Mouse (Mus musculus): ENCODE measurements at regions not wholly inside any gene's neighbourhood (a gene's known extent, or its start where the extent isn't known, plus 50 kb on each side); places are given as distances from the start of the nearest gene placed in this dataset.
A peak's percentile ranks its signal among the peaks of the same experiment; 100 is the strongest.

DNA sequence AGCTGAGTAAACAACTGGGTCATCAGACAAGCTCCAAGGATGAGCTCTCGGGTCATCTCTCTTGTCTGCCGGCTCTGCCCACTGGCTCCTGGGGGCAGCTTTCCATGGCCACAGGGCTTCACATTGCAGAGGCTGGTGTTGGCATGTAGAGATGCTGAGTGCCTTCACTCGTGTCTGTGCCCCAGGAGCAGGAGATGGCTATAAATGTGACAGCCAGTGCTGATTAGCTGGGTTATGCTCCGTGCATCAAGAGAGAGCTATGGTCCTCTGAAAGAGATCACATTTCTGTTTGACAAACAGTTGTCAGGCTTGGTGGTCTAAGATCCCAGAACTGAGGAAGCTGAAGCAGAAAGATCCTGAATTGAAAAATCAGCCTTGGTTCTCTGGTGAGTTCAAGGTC is 795.4 kb upstream of the Car8 start:
- H3K9ac ChIP-seq (ENCODE audit: low read length), result no peak overlapping the region
- H3K27me3 ChIP-seq (ENCODE audit: control insufficient read depth, insufficient read depth, low read length), result no peaks in the 10 kb centered on the region
- WGBS, result 33% methylated on average over 4 of the region's 4 CpGs
- H3K9me3 ChIP-seq (replicated peaks; ENCODE audit: control insufficient read depth, low read length), result no peaks in the 10 kb centered on the region
- H3K4me1 ChIP-seq (ENCODE audit: control insufficient read depth, insufficient read depth, low read length), result no peaks in the 10 kb centered on the region
- ATAC-seq (ENCODE audit: insufficient read depth, low FRiP score), result no peak
- H3K27ac ChIP-seq (ENCODE audit: low read length), result no peak overlapping the region
- H3K4me3 ChIP-seq (replicated peaks; ENCODE audit: low read length), result no peak overlapping the region
- H3K36me3 ChIP-seq (ENCODE audit: control insufficient read depth, insufficient read depth, low read length), result no peaks in the 10 kb centered on the region
- H3K4me2 ChIP-seq (ENCODE audit: low read depth, low read length), result no peak overlapping the region

DNA sequence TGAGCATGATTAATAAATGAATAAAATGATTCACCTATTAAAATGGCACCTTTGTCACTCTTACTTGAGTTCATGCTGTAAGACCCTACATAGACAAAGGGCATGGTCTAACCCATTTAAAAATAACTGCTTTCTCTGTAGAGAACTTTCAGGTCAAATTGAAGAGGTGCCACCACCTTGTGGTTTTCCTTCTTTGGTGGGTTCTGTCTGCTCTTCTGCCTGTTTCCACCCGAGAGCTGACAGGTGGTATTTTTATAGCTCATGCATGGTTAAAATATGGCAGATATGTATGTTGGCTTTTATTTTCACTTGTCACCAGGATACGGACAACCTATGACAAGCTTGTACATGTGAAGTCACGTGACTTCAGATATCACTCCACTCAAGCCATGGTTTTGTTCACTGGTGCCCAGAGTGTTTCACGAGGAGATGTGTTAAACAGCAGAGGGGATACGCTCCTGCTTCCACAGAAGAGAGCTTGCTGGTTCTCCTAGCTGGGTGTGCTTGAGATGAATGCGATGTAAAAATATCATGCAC is 794.3 kb upstream of the Car8 start:
- no peak for ATAC-seq (ENCODE audit: insufficient read depth, low FRiP score)
- no peaks in the 10 kb centered on the region for H3K9me3 ChIP-seq (replicated peaks; ENCODE audit: control insufficient read depth, low read length)
- no peaks in the 10 kb centered on the region for H3K27me3 ChIP-seq (ENCODE audit: control insufficient read depth, insufficient read depth, low read length)
- WGBS, result 85% methylated on average over 6 of the region's 6 CpGs
- no peak overlapping the region for H3K4me2 ChIP-seq (ENCODE audit: low read depth, low read length)
- 0 out of 2 replicates have a peak, but pooled peaks cover 3% of the 10 kb centered on the region for H3K4me1 ChIP-seq (ENCODE audit: control insufficient read depth, insufficient read depth, low read length)
- H3K27ac ChIP-seq (ENCODE audit: low read length), result no peak overlapping the region
- no peak overlapping the region for H3K4me3 ChIP-seq (replicated peaks; ENCODE audit: low read length)
- H3K9ac ChIP-seq (ENCODE audit: low read length), result no peak overlapping the region
- no peaks in the 10 kb centered on the region for H3K36me3 ChIP-seq (ENCODE audit: control insufficient read depth, insufficient read depth, low read length)

DNA sequence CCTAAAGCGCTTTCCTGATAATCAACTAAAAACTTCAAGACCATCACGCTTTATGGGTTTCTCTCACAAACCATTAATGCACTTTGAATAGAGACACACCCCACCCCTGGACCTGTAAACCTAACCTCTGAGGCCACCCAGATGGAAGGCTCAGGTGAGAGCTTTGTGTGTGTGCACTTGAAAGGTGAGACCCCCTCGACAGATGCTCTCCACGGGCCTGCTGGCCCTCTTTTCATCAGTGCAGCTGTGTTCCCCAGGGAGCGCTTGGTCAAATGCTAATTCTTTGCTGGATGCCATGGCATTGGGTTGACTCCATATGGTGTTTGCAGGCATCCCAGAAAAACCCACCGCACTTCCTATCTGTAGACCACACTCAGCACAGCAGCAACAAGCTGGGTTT is 792.8 kb upstream of the Car8 start:
- no peak overlapping the region for H3K9ac ChIP-seq (ENCODE audit: low read length)
- H3K36me3 ChIP-seq (ENCODE audit: control insufficient read depth, insufficient read depth, low read length), result no peaks in the 10 kb centered on the region
- H3K4me1 ChIP-seq (ENCODE audit: control insufficient read depth, insufficient read depth, low read length), result 0 out of 2 replicates have a peak, but pooled peaks cover 3% of the 10 kb centered on the region
- no peak overlapping the region for H3K4me2 ChIP-seq (ENCODE audit: low read depth, low read length)
- no peak overlapping the region for H3K4me3 ChIP-seq (replicated peaks; ENCODE audit: low read length)
- ATAC-seq (ENCODE audit: insufficient read depth, low FRiP score), result no peak
- no peaks in the 10 kb centered on the region for H3K27me3 ChIP-seq (ENCODE audit: control insufficient read depth, insufficient read depth, low read length)
- 47% methylated on average over 6 of the region's 6 CpGs for WGBS
- H3K9me3 ChIP-seq (replicated peaks; ENCODE audit: control insufficient read depth, low read length), result no peaks in the 10 kb centered on the region
- no peak overlapping the region for H3K27ac ChIP-seq (ENCODE audit: low read length)

GRCm38 (mm10) chr4:9028946-9029345 is 790.1 kb upstream of the Car8 start:
- Histone ChIP-seq H3K36me3 (ENCODE audit: control insufficient read depth, insufficient read depth, low read length) (no peaks in the 10 kb centered on the region), H3K9ac (ENCODE audit: low read length) (peak overlapping the region; percentile 70; the same call in 1 of the 2 replicates), H3K4me2 (ENCODE audit: low read depth, low read length) (peak overlapping the region; percentile 92), H3K27ac (ENCODE audit: low read length) (no peak overlapping the region), H3K9me3 (replicated peaks; ENCODE audit: control insufficient read depth, low read length) (no peaks in the 10 kb centered on the region), H3K4me1 (ENCODE audit: control insufficient read depth, insufficient read depth, low read length) (peaks cover 7% of the 10 kb centered on the region; the same call in 1 of the 2 replicates), H3K27me3 (ENCODE audit: control insufficient read depth, insufficient read depth, low read length) (no peaks in the 10 kb centered on the region), H3K4me3 (replicated peaks; ENCODE audit: low read length) (peak overlapping the region; percentile 47)
- 19% methylated on average over 6 of the region's 6 CpGs for WGBS
- no peak for ATAC-seq (ENCODE audit: insufficient read depth, low FRiP score)

- ATAC-seq (ENCODE audit: insufficient read depth, low FRiP score), result no peak
- 2% methylated on average over 12 of the region's 12 CpGs for WGBS
- Histone ChIP-seq H3K4me2 (ENCODE audit: low read depth, low read length) (peak overlapping the region; percentile 92), H3K4me1 (ENCODE audit: control insufficient read depth, insufficient read depth, low read length) (peaks cover 7% of the 10 kb centered on the region; the same call in 1 of the 2 replicates), H3K27ac (ENCODE audit: low read length) (no peak overlapping the region), H3K9me3 (replicated peaks; ENCODE audit: control insufficient read depth, low read length) (no peaks in the 10 kb centered on the region), H3K36me3 (ENCODE audit: control insufficient read depth, insufficient read depth, low read length) (no peaks in the 10 kb centered on the region), H3K9ac (ENCODE audit: low read length) (peak overlapping the region; percentile 70), H3K27me3 (ENCODE audit: control insufficient read depth, insufficient read depth, low read length) (no peaks in the 10 kb centered on the region), H3K4me3 (replicated peaks; ENCODE audit: low read length) (peak overlapping the region; percentile 47)
Measured at GRCm38 (mm10) chr4:9028475-9028874, 789.6 kb upstream of the Car8 start.

DNA sequence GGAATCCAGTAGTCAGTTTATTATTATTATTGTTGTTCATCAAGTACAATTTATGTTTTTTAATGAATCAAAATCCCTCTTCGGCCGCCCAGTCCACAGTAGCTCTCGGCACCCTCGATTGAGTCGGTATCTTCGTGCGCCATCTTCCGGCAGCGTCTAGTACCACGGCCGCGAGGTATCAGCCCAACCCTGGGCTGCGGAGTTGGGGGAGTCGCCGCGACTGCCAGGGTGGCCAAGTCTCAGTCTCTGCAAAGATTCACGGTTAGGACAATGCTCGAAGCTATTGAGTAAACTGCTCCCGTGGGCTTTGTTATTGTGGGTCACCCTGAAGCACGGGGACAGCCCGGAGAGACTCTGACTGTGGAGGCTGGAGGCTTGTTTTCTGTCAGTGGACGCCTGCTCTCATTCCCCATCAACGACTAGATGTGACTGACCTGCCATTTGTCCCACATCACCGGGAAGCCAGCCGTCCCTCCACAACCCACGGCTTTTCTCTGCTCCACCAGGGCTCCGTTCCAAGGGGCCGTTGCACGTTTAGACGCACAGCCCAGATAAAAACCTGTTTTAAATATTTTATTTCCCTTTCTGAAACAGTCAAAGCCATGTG is 789.1 kb upstream of the Car8 start:
- no peaks in the 10 kb centered on the region for H3K9me3 ChIP-seq (replicated peaks; ENCODE audit: control insufficient read depth, low read length)
- 0% methylated on average over 30 of the region's 30 CpGs for WGBS

DNA sequence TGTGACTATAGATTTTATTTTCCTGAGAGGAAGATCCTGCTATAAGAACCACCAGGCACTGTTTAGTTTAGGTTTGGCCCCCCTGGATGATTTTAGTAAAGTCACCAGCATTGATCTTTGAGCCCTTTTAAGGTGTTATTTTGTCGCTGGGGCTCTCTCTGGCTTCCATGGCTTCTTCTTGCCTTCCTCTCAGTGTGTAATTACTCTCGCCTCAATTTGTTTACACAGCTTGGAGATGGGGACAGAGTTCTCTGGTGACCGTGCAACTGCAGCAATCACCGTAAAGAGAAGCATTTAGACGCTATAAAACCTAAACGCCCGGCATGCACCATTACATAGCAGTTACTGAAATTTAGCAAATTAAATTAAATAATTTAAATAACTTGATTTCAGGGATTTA is 788.5 kb upstream of the Car8 start:
- WGBS, result 9% methylated on average over 7 of the region's 7 CpGs
- Histone ChIP-seq H3K4me1 (ENCODE audit: control insufficient read depth, insufficient read depth, low read length) (peaks cover 7% of the 10 kb centered on the region; the same call in 1 of the 2 replicates), H3K9ac (ENCODE audit: low read length) (no peak overlapping the region), H3K9me3 (replicated peaks; ENCODE audit: control insufficient read depth, low read length) (no peaks in the 10 kb centered on the region), H3K4me3 (replicated peaks; ENCODE audit: low read length) (peak overlapping the region; percentile 47), H3K27ac (ENCODE audit: low read length) (no peak overlapping the region), H3K27me3 (ENCODE audit: control insufficient read depth, insufficient read depth, low read length) (no peaks in the 10 kb centered on the region), H3K36me3 (ENCODE audit: control insufficient read depth, insufficient read depth, low read length) (no peaks in the 10 kb centered on the region), H3K4me2 (ENCODE audit: low read depth, low read length) (peak overlapping the region; percentile 92)
- ATAC-seq (ENCODE audit: insufficient read depth, low FRiP score), result peak; percentile 46

More for the DNA sequence above, 789.1 kb upstream of the Car8 start:
- Histone ChIP-seq H3K27ac (ENCODE audit: low read length) (no peak overlapping the region), H3K27me3 (ENCODE audit: control insufficient read depth, insufficient read depth, low read length) (no peaks in the 10 kb centered on the region), H3K36me3 (ENCODE audit: control insufficient read depth, insufficient read depth, low read length) (no peaks in the 10 kb centered on the region), H3K9ac (ENCODE audit: low read length) (peak overlapping the region; percentile 70), H3K4me1 (ENCODE audit: control insufficient read depth, insufficient read depth, low read length) (peaks cover 7% of the 10 kb centered on the region; the same call in 1 of the 2 replicates), H3K4me2 (ENCODE audit: low read depth, low read length) (peak overlapping the region; percentile 92), H3K4me3 (replicated peaks; ENCODE audit: low read length) (peak overlapping the region; percentile 47)
- ATAC-seq (ENCODE audit: insufficient read depth, low FRiP score), result peak; percentile 85

GRCm38 (mm10) chr4:9026841-9027240 is 788.0 kb upstream of the Car8 start:
- no peak for ATAC-seq (ENCODE audit: insufficient read depth, low FRiP score)
- 76% methylated on average over 16 of the region's 16 CpGs for WGBS
- Histone ChIP-seq H3K27me3 (ENCODE audit: control insufficient read depth, insufficient read depth, low read length) (no peaks in the 10 kb centered on the region), H3K9me3 (replicated peaks; ENCODE audit: control insufficient read depth, low read length) (no peaks in the 10 kb centered on the region), H3K36me3 (ENCODE audit: control insufficient read depth, insufficient read depth, low read length) (no peaks in the 10 kb centered on the region), H3K9ac (ENCODE audit: low read length) (no peak overlapping the region), H3K4me3 (replicated peaks; ENCODE audit: low read length) (no peak overlapping the region), H3K4me2 (ENCODE audit: low read depth, low read length) (no peak overlapping the region), H3K4me1 (ENCODE audit: control insufficient read depth, insufficient read depth, low read length) (peaks cover 7% of the 10 kb centered on the region; the same call in 1 of the 2 replicates), H3K27ac (ENCODE audit: low read length) (no peak overlapping the region)

DNA sequence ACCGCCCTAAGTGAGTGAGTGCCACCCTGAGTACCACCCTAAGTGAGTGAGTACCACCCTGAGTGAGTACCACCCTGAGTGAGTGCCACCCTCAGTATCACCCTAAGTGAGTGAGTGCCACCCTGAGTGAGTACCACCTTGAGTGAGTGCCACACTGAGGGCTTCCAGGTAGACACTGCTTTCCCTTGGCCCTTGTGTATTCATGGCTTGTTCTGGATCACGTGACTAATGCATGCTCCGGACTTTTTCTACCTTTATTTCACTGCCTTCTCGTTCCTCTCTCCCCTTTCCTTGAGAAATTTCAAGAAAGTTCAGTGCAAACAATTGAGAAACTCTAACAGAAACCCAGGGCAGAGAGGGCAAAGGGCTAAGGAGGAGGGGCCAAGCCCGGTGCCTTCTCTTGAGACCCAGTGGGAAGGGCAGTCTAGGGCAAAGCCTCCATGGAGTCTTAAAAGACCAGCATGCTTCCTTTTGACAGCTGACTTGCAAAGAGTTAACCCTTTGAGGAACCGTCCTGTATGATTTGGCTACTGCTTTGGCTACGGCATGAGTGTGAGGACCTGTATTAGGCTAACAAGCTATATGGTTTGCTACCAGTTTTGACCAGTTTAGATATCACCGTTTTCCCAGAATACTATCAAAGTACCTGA is 787.1 kb upstream of the Car8 start:
- ATAC-seq (ENCODE audit: insufficient read depth, low FRiP score), result no peak
- peaks cover 7% of the 10 kb centered on the region; the same call in 1 of the 2 replicates for H3K4me1 ChIP-seq (ENCODE audit: control insufficient read depth, insufficient read depth, low read length)
- no peaks in the 10 kb centered on the region for H3K9me3 ChIP-seq (replicated peaks; ENCODE audit: control insufficient read depth, low read length)
- H3K27me3 ChIP-seq (ENCODE audit: control insufficient read depth, insufficient read depth, low read length), result no peaks in the 10 kb centered on the region
- H3K4me3 ChIP-seq (replicated peaks; ENCODE audit: low read length), result no peak overlapping the region
- H3K36me3 ChIP-seq (ENCODE audit: control insufficient read depth, insufficient read depth, low read length), result no peaks in the 10 kb centered on the region
- H3K9ac ChIP-seq (ENCODE audit: low read length), result no peak overlapping the region
- no peak overlapping the region for H3K4me2 ChIP-seq (ENCODE audit: low read depth, low read length)
- 64% methylated on average over 8 of the region's 8 CpGs for WGBS
- no peak overlapping the region for H3K27ac ChIP-seq (ENCODE audit: low read length)

Data from stomach, embryonic 16.5 days (tissue).